9 mouse cellular contexts compared by ENCODE assay signal in genomic region chr3:89115522-89115921, GRCm38 (mm10). TPM values are rescaled to one million over a fixed set of nuclear protein-coding genes. Genes with fewer than 3 reads are reported as not detected.
A peak's percentile ranks its signal among the peaks of the same experiment; 100 is the strongest.
DNase-seq lines count a peak whose midpoint lies in the region; ATAC-seq and TF ChIP-seq lines count a peak whose summit lies in the region.
"Had no signal": no experiment of that assay in that cellular context is flagged by ENCODE, and none has a peak within 500 bp of the region (broad histone marks: within the 10 kb centered on the region; RNA-seq: fewer than 3 reads in every experiment).

No protein-coding gene starts in this region.

- H3K9ac ChIP-seq in hindbrain, embryonic 11.5 days (ENCODE audit: low read depth, low read length) = no peak overlapping the region
- H3K9ac ChIP-seq in hindbrain, embryonic 16.5 days (ENCODE audit: low read depth, low read length) = no peak overlapping the region
- no peak overlapping the region for H3K9ac ChIP-seq in liver, embryonic 15.5 days

- no peak overlapping the region for H3K4me2 ChIP-seq in hindbrain, embryonic 11.5 days (replicated peaks; ENCODE audit: low read depth, low read length)
- no peak overlapping the region for H3K4me2 ChIP-seq in hindbrain, embryonic 16.5 days (ENCODE audit: low read length)
- H3K4me2 ChIP-seq in liver, embryonic 15.5 days = peak overlapping the region; percentile 36; the same call in 1 of the 2 replicates

- H3K27ac ChIP-seq in hindbrain, embryonic 11.5 days (ENCODE audit: low read depth, low read length) = no peak overlapping the region
- H3K27ac ChIP-seq in hindbrain, embryonic 16.5 days (ENCODE audit: low read depth, low read length) = no peak overlapping the region
- no peak overlapping the region; the same call in 1 of the 2 replicates for H3K27ac ChIP-seq in liver, embryonic 15.5 days (replicated peaks)

- H3K4me1 ChIP-seq in hindbrain, embryonic 11.5 days (replicated peaks; ENCODE audit: control insufficient read depth, insufficient read depth, low read length) = no peaks in the 10 kb centered on the region
- H3K4me1 ChIP-seq in hindbrain, embryonic 16.5 days (ENCODE audit: control insufficient read depth, insufficient read depth, low read depth, low read length) = no peaks in the 10 kb centered on the region
- H3K4me1 ChIP-seq in G1E (ENCODE audit: insufficient read depth, low read depth, low read length) = peaks cover 27% of the 10 kb centered on the region
- H3K4me1 ChIP-seq in liver, embryonic 15.5 days (replicated peaks) = peaks cover 31% of the 10 kb centered on the region

- TF ChIP-seq CTCF in G1E (IDR thresholded peaks at IDR 0.05; ENCODE audit: low read depth, low read length) = peak; percentile 22; the same call in 1 of the 2 replicates

- WGBS in hindbrain, embryonic 11.5 days = 0% methylated on average over 2 of the region's 2 CpGs
- 13% methylated on average over 2 of the region's 2 CpGs for WGBS in hindbrain, embryonic 16.5 days
- 0% methylated on average over 2 of the region's 2 CpGs for WGBS in liver, embryonic 15.5 days (ENCODE audit: insufficient replicate concordance)

- no peaks in the 10 kb centered on the region for H3K27me3 ChIP-seq in hindbrain, embryonic 11.5 days (ENCODE audit: control insufficient read depth, insufficient read depth, low read length)
- H3K27me3 ChIP-seq in hindbrain, embryonic 16.5 days (replicated peaks; ENCODE audit: control insufficient read depth, insufficient read depth, low read length) = no peaks in the 10 kb centered on the region
- no peaks in the 10 kb centered on the region for H3K27me3 ChIP-seq in G1E (ENCODE audit: insufficient read depth, low read length)
- H3K27me3 ChIP-seq in liver, embryonic 15.5 days = no peaks in the 10 kb centered on the region

- H3K9me3 ChIP-seq in hindbrain, embryonic 11.5 days (ENCODE audit: control insufficient read depth, low read length) = no peaks in the 10 kb centered on the region
- no peaks in the 10 kb centered on the region for H3K9me3 ChIP-seq in hindbrain, embryonic 16.5 days (ENCODE audit: control insufficient read depth, low read length)
- no peaks in the 10 kb centered on the region for H3K9me3 ChIP-seq in G1E (replicated peaks)
- no peaks in the 10 kb centered on the region for H3K9me3 ChIP-seq in liver, embryonic 15.5 days (replicated peaks)

- no peak for ATAC-seq in hindbrain, embryonic 11.5 days (ENCODE audit: low FRiP score)
- ATAC-seq in hindbrain, embryonic 16.5 days = no peak
- no peak for ATAC-seq in G1E (ENCODE audit: extremely low read depth, insufficient number of reproducible peaks, low FRiP score, poor library complexity, severe bottlenecking)
- ATAC-seq in liver, embryonic 15.5 days (ENCODE audit: insufficient read depth) = peak; percentile 78
- ATAC-seq in activated CD4-positive, CD25-positive, alpha-beta regulatory T cell, adult 4 months = no peak

- no peak overlapping the region for H3K4me3 ChIP-seq in hindbrain, embryonic 11.5 days (ENCODE audit: low read depth, low read length)
- H3K4me3 ChIP-seq in hindbrain, embryonic 16.5 days (ENCODE audit: low read length) = no peak overlapping the region
- no peak overlapping the region for H3K4me3 ChIP-seq in G1E (ENCODE audit: low read depth, low read length)
- no peak overlapping the region for H3K4me3 ChIP-seq in liver, embryonic 15.5 days (replicated peaks)

- H3K36me3 ChIP-seq in hindbrain, embryonic 11.5 days (ENCODE audit: control insufficient read depth, insufficient read depth, low read length) = no peaks in the 10 kb centered on the region
- H3K36me3 ChIP-seq in hindbrain, embryonic 16.5 days (ENCODE audit: control insufficient read depth, insufficient read depth, low read length) = no peaks in the 10 kb centered on the region
- no peaks in the 10 kb centered on the region for H3K36me3 ChIP-seq in G1E (replicated peaks)
- H3K36me3 ChIP-seq in liver, embryonic 15.5 days (replicated peaks) = no peaks in the 10 kb centered on the region

- DNase-seq in hindbrain, embryonic 11.5 days (ENCODE audit: low spot score) = peak; percentile 22
- no peak for DNase-seq in G1E (ENCODE audit: low spot score)
- peak; percentile 47 for DNase-seq in embryo, embryonic 11 days
- DNase-seq in yolk sac, embryonic 10.5 days (ENCODE audit: low spot score) = peak; percentile 62
- DNase-seq in adrenal gland, postnatal 4 days (ENCODE audit: low spot score in 2 of 2) = no peak

RNA-seq across cellular contexts. Expression of gene Fdps, which starts 13.8 kb away (rescaled TPM):
- polyA plus RNA-seq in hindbrain, embryonic 11.5 days (2014; fragmentation: Nextera tagmentation; extraction: Ambion mirVana) = 390 and 392 TPM in 2 replicates
- 511 and 525 TPM in 2 replicates for polyA plus RNA-seq in hindbrain, embryonic 16.5 days (2015; fragmentation: Nextera tagmentation; extraction: Ambion mirVana)
- total RNA-seq in G1E (2014; fragmentation: Nextera tagmentation) (59.4 and 73.1 TPM in 2 replicates), G1E (2017) (481 and 571 TPM in 2 replicates)
- polyA plus RNA-seq in G1E (2012) = 11.2 and 22.5 TPM in 2 replicates
- 339 and 359 TPM in 2 replicates for polyA plus RNA-seq in liver, embryonic 15.5 days (2015; fragmentation: Nextera tagmentation; extraction: Ambion mirVana)
- 10 to 100 TPM; 75.1 to 83.8 TPM for polyA plus RNA-seq in activated CD4-positive, CD25-positive, alpha-beta regulatory T cell, adult 4 months (2017; shearing (Covaris generic))
- total RNA-seq in adrenal gland, postnatal 4 days (2021) = 10 to 100 TPM; 79.4 to 85.0 TPM

RNA-seq across cellular contexts. Expression of gene Gm43738, which starts 14.6 kb away (rescaled TPM):
- polyA plus RNA-seq in hindbrain, embryonic 11.5 days (2014; fragmentation: Nextera tagmentation; extraction: Ambion mirVana) = 0.08 TPM in 1 of 2 replicates, not detected in the other
- polyA plus RNA-seq in hindbrain, embryonic 16.5 days (2015; fragmentation: Nextera tagmentation; extraction: Ambion mirVana) = not detected in 2 replicates
- total RNA-seq in G1E (2014; fragmentation: Nextera tagmentation) (not detected in 2 replicates), G1E (2017) (not detected in 2 replicates)
- polyA plus RNA-seq in G1E (2012) = 1.6 and 4.3 TPM in 2 replicates
- not detected in 2 replicates for polyA plus RNA-seq in liver, embryonic 15.5 days (2015; fragmentation: Nextera tagmentation; extraction: Ambion mirVana)
- under 1 TPM in 1 of 2 experiments, not detected in 1; 0.23 TPM for polyA plus RNA-seq in activated CD4-positive, CD25-positive, alpha-beta regulatory T cell, adult 4 months (2017; shearing (Covaris generic))
- not detected for total RNA-seq in adrenal gland, postnatal 4 days (2021)
- total RNA-seq: left cerebral cortex, adult 18-20 months had no signal

RNA-seq across cellular contexts. Expression of gene Pklr, which starts 20.4 kb away (rescaled TPM):
- polyA plus RNA-seq in hindbrain, embryonic 11.5 days (2014; fragmentation: Nextera tagmentation; extraction: Ambion mirVana) = 1.6 and 2.0 TPM in 2 replicates
- 0.10 and 0.11 TPM in 2 replicates for polyA plus RNA-seq in hindbrain, embryonic 16.5 days (2015; fragmentation: Nextera tagmentation; extraction: Ambion mirVana)
- 36.9 and 51.2 TPM in 2 replicates for total RNA-seq in G1E (2014; fragmentation: Nextera tagmentation)
- total RNA-seq in G1E (2017) = 22.9 and 31.8 TPM in 2 replicates
- 37.7 and 80.3 TPM in 2 replicates for polyA plus RNA-seq in G1E (2012)
- 102 and 104 TPM in 2 replicates for polyA plus RNA-seq in liver, embryonic 15.5 days (2015; fragmentation: Nextera tagmentation; extraction: Ambion mirVana)
- not detected for polyA plus RNA-seq in activated CD4-positive, CD25-positive, alpha-beta regulatory T cell, adult 4 months (2017; shearing (Covaris generic))
- 10 to 100 TPM; 11.2 to 24.5 TPM for total RNA-seq in adrenal gland, postnatal 4 days (2021)
- total RNA-seq: left cerebral cortex, adult 18-20 months had no signal

RNA-seq across cellular contexts. Expression of gene Rusc1, which starts 22.4 kb away (rescaled TPM):
- 28.7 and 35.4 TPM in 2 replicates for polyA plus RNA-seq in hindbrain, embryonic 11.5 days (2014; fragmentation: Nextera tagmentation; extraction: Ambion mirVana)
- 101 and 112 TPM in 2 replicates for polyA plus RNA-seq in hindbrain, embryonic 16.5 days (2015; fragmentation: Nextera tagmentation; extraction: Ambion mirVana)
- total RNA-seq in G1E (2014; fragmentation: Nextera tagmentation) (13.5 and 13.6 TPM in 2 replicates), G1E (2017) (6.4 and 9.9 TPM in 2 replicates)
- polyA plus RNA-seq in G1E (2012) = 14.4 and 17.4 TPM in 2 replicates
- 3.0 and 4.0 TPM in 2 replicates for polyA plus RNA-seq in liver, embryonic 15.5 days (2015; fragmentation: Nextera tagmentation; extraction: Ambion mirVana)
- 10 to 100 TPM; 54.4 to 70.3 TPM for polyA plus RNA-seq in activated CD4-positive, CD25-positive, alpha-beta regulatory T cell, adult 4 months (2017; shearing (Covaris generic))
- 10 to 100 TPM; 21.9 to 27.4 TPM for total RNA-seq in adrenal gland, postnatal 4 days (2021)

RNA-seq across cellular contexts. Expression of gene Hcn3, which starts 44.5 kb away (rescaled TPM):
- polyA plus RNA-seq in hindbrain, embryonic 11.5 days (2014; fragmentation: Nextera tagmentation; extraction: Ambion mirVana) = 3.6 and 4.5 TPM in 2 replicates
- polyA plus RNA-seq in hindbrain, embryonic 16.5 days (2015; fragmentation: Nextera tagmentation; extraction: Ambion mirVana) = 58.1 and 58.4 TPM in 2 replicates
- total RNA-seq in G1E (2014; fragmentation: Nextera tagmentation) (0.53 TPM in 1 of 2 replicates, not detected in the other), G1E (2017) (0.27 and 0.41 TPM in 2 replicates)
- polyA plus RNA-seq in G1E (2012) = 0.85 and 1.0 TPM in 2 replicates
- 0.43 and 0.45 TPM in 2 replicates for polyA plus RNA-seq in liver, embryonic 15.5 days (2015; fragmentation: Nextera tagmentation; extraction: Ambion mirVana)
- under 1 TPM; 0.50 to 0.69 TPM for polyA plus RNA-seq in activated CD4-positive, CD25-positive, alpha-beta regulatory T cell, adult 4 months (2017; shearing (Covaris generic))
- total RNA-seq in adrenal gland, postnatal 4 days (2021) = 10 to 100 TPM; 15.0 to 17.8 TPM

Comparison
In these comparisons a context has a peak if more than half of its experiments do, and no peak if none do; other contexts are left out.
1. DNase-seq: peak in hindbrain, embryonic 11.5 days (single experiment), embryo, embryonic 11 days (single experiment) and yolk sac, embryonic 10.5 days (single experiment); none in G1E (single experiment) and adrenal gland, postnatal 4 days (0 of 2).
2. RNA of gene Pklr, which starts 20.4 kb away (polyA plus RNA-seq): 102 to 104 TPM in liver, embryonic 15.5 days and 37.7 to 80.3 TPM in G1E; 1.6 to 2.0 TPM in hindbrain, embryonic 11.5 days, 0.10 to 0.11 TPM in hindbrain, embryonic 16.5 days and not detected in activated CD4-positive, CD25-positive, alpha-beta regulatory T cell, adult 4 months; every median in the first group is over 10 times any median in the second.